Mouse (Mus musculus): Measurements from ENCODE around the gene Fst.

DNA sequence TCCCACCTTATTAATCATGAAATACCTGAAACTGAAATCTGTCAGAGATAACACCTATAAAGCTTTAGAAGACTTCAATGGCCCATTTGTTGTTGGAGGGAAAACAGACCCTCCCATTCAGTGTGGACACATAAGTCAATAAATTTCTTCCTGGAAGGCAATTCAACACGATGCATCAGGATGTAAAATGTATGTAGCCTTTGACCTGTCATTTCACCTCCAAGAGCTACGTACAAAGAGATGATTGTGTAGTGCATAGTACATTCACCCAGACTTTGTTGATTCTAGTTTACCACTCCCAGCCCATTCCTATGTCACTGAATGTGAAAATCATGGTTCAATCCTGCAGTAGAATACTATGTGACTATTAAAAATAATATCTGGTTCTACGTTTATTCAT is 39.4 kb downstream of the Fst start:
- TF ChIP-seq POLR2A (IDR thresholded peaks at IDR 0.05; ENCODE audit: insufficient read depth, low read depth, low read length) (no peak), EP300 (IDR thresholded peaks at IDR 0.05; ENCODE audit: insufficient read depth, low read depth, low read length) (no peak)

All from heart, adult 2 months (tissue).